Mouse (Mus musculus) midbrain, embryonic 16.5 days (tissue): ENCODE data around the gene Hist3h2ba. TPM values are rescaled to one million over a fixed set of nuclear protein-coding genes. Genes with fewer than 3 reads are reported as not detected.

Source experiments
- ATAC-seq: fragments of 200-750 bp; cut with Nextera tagmentation; 2 replicates; pipeline ENCODE4 v1.8.0; 2017; ENCODE audit warnings: moderate TSS enrichment
- H3K27ac ChIP-seq: fragments of 300-500 bp; sonication (generic); 2 replicates; pipeline ENCODE4 v1.5.1; 2014; ENCODE audit warnings: mild to moderate bottlenecking, low read length, mixed read lengths
- H3K27me3 ChIP-seq: fragments of 300-500 bp; sonication (generic); 2 replicates; pipeline ENCODE4 v1.6.1; 2014; ENCODE audit warnings: low read depth, low read length, mixed read lengths; ENCODE audit not compliant: control insufficient read depth, insufficient read depth
- H3K36me3 ChIP-seq: fragments of 300-500 bp; sonication (generic); 2 replicates; pipeline ENCODE4 v1.6.1; 2014; ENCODE audit warnings: mild to moderate bottlenecking, low read length, moderate library complexity, mixed read lengths; ENCODE audit not compliant: control insufficient read depth, insufficient read depth
- H3K4me1 ChIP-seq: fragments of 300-500 bp; sonication (generic); 2 replicates; pipeline ENCODE4 v1.6.1; 2014; ENCODE audit warnings: mild to moderate bottlenecking, low read length, mixed read lengths; ENCODE audit not compliant: control insufficient read depth, insufficient read depth
- H3K4me2 ChIP-seq: fragments of 300-500 bp; sonication (generic); 2 replicates; pipeline ENCODE4 v1.6.1; 2014; ENCODE audit warnings: mild to moderate bottlenecking, low read length, mixed read lengths
- H3K4me3 ChIP-seq: fragments of 300-500 bp; sonication (generic); 2 replicates; pipeline ENCODE4 v1.5.1; 2014; ENCODE audit warnings: low read depth, mild to moderate bottlenecking, low read length, moderate library complexity, mixed read lengths
- H3K9ac ChIP-seq: fragments of 300-500 bp; sonication (generic); 2 replicates; pipeline ENCODE4 v1.6.1; 2014; ENCODE audit warnings: low read depth, low read length, mixed read lengths
- H3K9me3 ChIP-seq: fragments of 300-500 bp; sonication (generic); replicated peaks from 2 replicates; pipeline ENCODE4 v1.6.1; 2014; ENCODE audit warnings: mild to moderate bottlenecking, low read length, mixed read lengths; ENCODE audit not compliant: control insufficient read depth, poor library complexity, severe bottlenecking
- WGBS: fragments of 180-500 bp; shearing (Covaris S2); extraction: QIAGEN DNeasy Blood & Tissue Kit; methylation state at CpG from one replicate; pipeline ENCODE4 v1.1.7; 2014; 5-methylcytosine and 5-hydroxymethylcytosine counted together
- polyA plus RNA-seq: library from polyadenylated mRNA; unstranded; fragments of >200 nt; fragmentation: Nextera tagmentation; extraction: Ambion mirVana; gene quantifications from 2 replicates; pipeline ENCODE4 v1.2.1, GENCODE M21; 2015

Gene Hist3h2ba
- polyA plus RNA-seq, 1 experiment from 2014 or later: 345 TPM

GRCm38 (mm10) chr11:58931576-58931975 is 17.1 kb upstream of the Hist3h2ba start:
- H3K36me3 ChIP-seq: peaks cover 29% of the 10 kb centered on the region
- H3K9ac ChIP-seq: no peak overlapping the region
- H3K9me3 ChIP-seq: no peaks in the 10 kb centered on the region
- WGBS: 84% methylated on average over 4 of the region's 4 CpGs
- H3K4me3 ChIP-seq: no peak overlapping the region
- H3K4me2 ChIP-seq: no peak overlapping the region
- H3K4me1 ChIP-seq: peaks cover 8% of the 10 kb centered on the region
- no peak overlapping the region for H3K27ac ChIP-seq
- no peak for ATAC-seq
- no peaks in the 10 kb centered on the region for H3K27me3 ChIP-seq

GRCm38 (mm10) chr11:58937909-58938308 is 10.8 kb upstream of the Hist3h2ba start:
- H3K27me3 ChIP-seq: no peaks in the 10 kb centered on the region
- H3K4me1 ChIP-seq: peaks cover 22% of the 10 kb centered on the region
- ATAC-seq: no peak
- WGBS: 3% methylated on average over 13 of the region's 13 CpGs
- H3K4me3 ChIP-seq: peak overlapping the region; percentile 81
- peak overlapping the region; percentile 94 for H3K27ac ChIP-seq
- peak overlapping the region; percentile 99 for H3K9ac ChIP-seq
- no peaks in the 10 kb centered on the region for H3K9me3 ChIP-seq
- H3K4me2 ChIP-seq: peak overlapping the region; percentile 86
- peaks cover 18% of the 10 kb centered on the region for H3K36me3 ChIP-seq

GRCm38 (mm10) chr11:58938322-58939087 is 10.2 kb upstream of the Hist3h2ba start, which contains the start of gene Rnf187:
Gene Rnf187, minus strand, starts transcription at chr11:58938916.
- Histone ChIP-seq H3K4me2 (peak within 1 kb of the TSS; percentile 86), H3K9ac (peak within 1 kb of the TSS; percentile 99), H3K36me3 (peaks cover 12% of the 10 kb centered on the region), H3K4me3 (peak within 1 kb of the TSS; percentile 81), H3K4me1 (peaks cover 22% of the 10 kb centered on the region), H3K27ac (peak within 1 kb of the TSS; percentile 94), H3K27me3 (no peaks in the 10 kb centered on the region), H3K9me3 (no peaks in the 10 kb centered on the region)
- peak; percentile 98 for ATAC-seq
- under 1% methylated on average over 77 of the region's 95 CpGs for WGBS

DNA sequence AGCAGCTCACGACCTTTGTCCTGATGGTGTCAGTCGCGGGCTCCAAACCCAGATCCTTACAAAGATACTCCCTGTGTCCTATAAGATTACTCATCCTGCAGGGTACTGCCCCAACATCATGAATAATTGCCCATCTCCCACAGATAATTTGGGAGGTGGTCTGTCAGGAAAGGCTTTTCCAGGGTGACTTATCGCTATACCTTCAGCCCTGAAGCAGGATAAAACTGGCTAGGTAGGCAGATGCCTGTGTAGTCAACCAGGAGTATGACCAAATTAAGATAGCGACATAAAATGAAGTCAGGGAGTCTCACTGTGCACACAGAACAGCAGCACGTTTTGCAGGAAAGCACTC is 9.7 kb upstream of the Hist3h2ba start:
- no peaks in the 10 kb centered on the region for H3K27me3 ChIP-seq
- peaks cover 22% of the 10 kb centered on the region for H3K4me1 ChIP-seq
- H3K9ac ChIP-seq: peak overlapping the region; percentile 99
- ATAC-seq: peak; percentile 41
- H3K4me3 ChIP-seq: peak overlapping the region; percentile 81
- no peaks in the 10 kb centered on the region for H3K9me3 ChIP-seq
- H3K4me2 ChIP-seq: peak overlapping the region; percentile 51
- peak overlapping the region; percentile 94 for H3K27ac ChIP-seq
- 11% methylated on average over 6 of the region's 6 CpGs for WGBS
- peaks cover 7% of the 10 kb centered on the region; the same call in 1 of the 2 replicates for H3K36me3 ChIP-seq

GRCm38 (mm10) chr11:58944136-58944535 is 4.6 kb upstream of the Hist3h2ba start:
- Histone ChIP-seq H3K27ac (no peak overlapping the region), H3K4me2 (no peak overlapping the region), H3K36me3 (no peaks in the 10 kb centered on the region), H3K9ac (no peak overlapping the region), H3K4me3 (no peak overlapping the region), H3K27me3 (no peaks in the 10 kb centered on the region), H3K4me1 (peaks cover 8% of the 10 kb centered on the region), H3K9me3 (no peaks in the 10 kb centered on the region)
- ATAC-seq: no peak
- WGBS: 74% methylated on average over 5 of the region's 5 CpGs

DNA sequence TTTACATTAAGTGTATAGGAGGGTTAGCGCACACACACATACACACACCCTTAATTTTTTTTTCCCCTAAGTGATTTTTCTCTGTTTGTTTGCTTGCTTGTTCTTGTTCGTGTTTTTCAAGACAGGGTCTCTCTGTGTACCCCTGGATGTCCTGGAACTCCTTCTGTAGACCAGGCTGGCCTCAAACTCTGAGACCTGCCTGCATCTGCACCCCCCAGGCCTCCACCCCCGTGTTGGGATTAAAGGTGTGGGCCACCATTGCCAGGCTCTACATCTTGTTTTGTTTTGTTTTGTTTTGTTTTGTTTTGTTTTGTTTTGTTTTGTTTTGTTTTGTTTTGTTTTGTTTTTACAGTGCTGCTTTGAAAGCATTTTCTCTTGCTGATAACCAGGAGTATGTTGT is 1.4 kb upstream of the Hist3h2ba start:
- H3K4me2 ChIP-seq: peak overlapping the region; percentile 62
- H3K9ac ChIP-seq: peak overlapping the region; percentile 67
- peak overlapping the region; percentile 68 for H3K4me3 ChIP-seq
- H3K27me3 ChIP-seq: no peaks in the 10 kb centered on the region
- no peak for ATAC-seq
- H3K9me3 ChIP-seq: no peaks in the 10 kb centered on the region
- H3K27ac ChIP-seq: peak overlapping the region; percentile 99
- 72% methylated on average over 3 of the region's 3 CpGs for WGBS
- no peaks in the 10 kb centered on the region for H3K36me3 ChIP-seq
- H3K4me1 ChIP-seq: peaks cover 22% of the 10 kb centered on the region

GRCm38 (mm10) chr11:58947798-58948528 is 757 bp upstream of the Hist3h2ba start:
- no peaks in the 10 kb centered on the region for H3K27me3 ChIP-seq
- peak; percentile 81 for ATAC-seq
- 6% methylated on average over 23 of the region's 23 CpGs for WGBS

DNA sequence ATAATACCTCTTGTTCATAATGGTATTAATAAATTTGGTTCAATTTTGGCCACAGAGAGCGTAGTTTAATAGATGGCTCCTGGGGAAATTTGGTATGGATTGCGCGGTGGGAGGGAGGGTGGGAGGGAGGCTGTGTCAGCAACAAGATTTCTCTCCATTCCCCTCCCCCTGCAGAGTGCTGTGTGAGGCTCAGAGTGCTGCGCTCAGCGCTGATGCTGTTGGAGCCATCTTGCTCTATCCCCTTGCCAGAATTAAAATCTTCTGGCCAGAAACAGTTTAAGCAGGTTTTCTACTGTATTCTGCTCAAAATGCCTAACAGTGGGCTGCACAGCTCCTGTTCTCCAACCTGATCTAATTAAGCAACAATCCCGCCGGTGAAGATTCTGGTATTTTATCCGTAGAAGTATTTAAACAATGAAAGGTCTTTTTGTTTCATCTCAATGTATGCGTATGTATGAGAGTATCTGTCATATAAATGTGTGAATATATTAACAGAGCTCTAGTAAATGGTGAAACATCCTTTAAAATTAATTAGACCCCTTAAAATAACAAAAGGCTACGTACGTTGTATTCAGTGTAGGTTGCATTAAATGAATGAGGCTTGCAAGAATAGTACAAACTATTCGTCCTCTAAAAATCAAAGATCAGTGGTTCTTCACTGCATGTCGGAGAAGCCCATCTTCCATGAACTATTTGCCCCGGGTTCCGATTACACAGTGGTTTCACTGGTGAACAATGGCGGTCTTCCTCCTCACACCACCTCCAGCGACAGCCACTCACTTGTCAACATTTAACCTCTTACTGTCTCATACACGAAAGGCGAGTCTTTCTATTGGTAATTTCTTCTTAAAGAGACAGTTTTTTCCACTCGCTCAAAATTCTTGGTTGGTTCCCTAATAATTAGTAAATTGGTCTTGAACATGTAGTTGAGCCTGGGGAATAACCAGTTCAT is 1.0 kb downstream of the Hist3h2ba start:
- ATAC-seq: peak; percentile 44; the same call in 1 of the 2 replicates
- Histone ChIP-seq H3K27me3 (no peaks in the 10 kb centered on the region), H3K36me3 (no peaks in the 10 kb centered on the region), H3K9ac (peak overlapping the region; percentile 79), H3K4me3 (peak overlapping the region; percentile 68), H3K4me1 (peaks cover 26% of the 10 kb centered on the region), H3K4me2 (peak overlapping the region; percentile 61), H3K9me3 (no peaks in the 10 kb centered on the region), H3K27ac (peak overlapping the region; percentile 99)
- 2% methylated on average over 20 of the region's 20 CpGs for WGBS

More at GRCm38 (mm10) chr11:58947798-58948528, 757 bp upstream of the Hist3h2ba start:
- H3K27ac ChIP-seq: peak overlapping the region; percentile 99
- peaks cover 25% of the 10 kb centered on the region for H3K4me1 ChIP-seq
- no peaks in the 10 kb centered on the region for H3K36me3 ChIP-seq
- H3K4me2 ChIP-seq: peak overlapping the region; percentile 62
- no peaks in the 10 kb centered on the region for H3K9me3 ChIP-seq
- H3K4me3 ChIP-seq: peak overlapping the region; percentile 68
- peak overlapping the region; percentile 67 for H3K9ac ChIP-seq
